Mouse (Mus musculus) forelimb bud, embryonic 11.5 days (tissue): ENCODE measurements around the gene Man2a1.

Experiments used
- DNase-seq: peaks from one replicate; pipeline ENCODE4 v3.0.0-alpha.2; 2012; ENCODE audit warnings: low read depth, low spot score

The Man2a1 gene

GRCm38 (mm10) chr17:64628796-64629195 is 28.3 kb downstream of the Man2a1 start:
- DNase-seq, result no peak

GRCm38 (mm10) chr17:64629486-64629885 is 28.9 kb downstream of the Man2a1 start:
- no peak for DNase-seq

- no peak for DNase-seq
Measured at GRCm38 (mm10) chr17:64630506-64630905, 30.0 kb downstream of the Man2a1 start.

- no peak for DNase-seq
Measured at GRCm38 (mm10) chr17:64637868-64638537, 37.5 kb downstream of the Man2a1 start.

GRCm38 (mm10) chr17:64641376-64641775 is 40.8 kb downstream of the Man2a1 start:
- DNase-seq, result no peak

GRCm38 (mm10) chr17:64643644-64644043 is 43.1 kb downstream of the Man2a1 start:
- DNase-seq, result no peak

- no peak for DNase-seq
Measured at GRCm38 (mm10) chr17:64644888-64645605, 44.5 kb downstream of the Man2a1 start.

GRCm38 (mm10) chr17:64647396-64647795 is 46.9 kb downstream of the Man2a1 start:
- no peak for DNase-seq

GRCm38 (mm10) chr17:64650702-64651101 is 50.2 kb downstream of the Man2a1 start:
- DNase-seq, result no peak

GRCm38 (mm10) chr17:64653621-64654020 is 53.1 kb downstream of the Man2a1 start:
- no peak for DNase-seq

- no peak for DNase-seq
Measured at GRCm38 (mm10) chr17:64659682-64660081, 59.1 kb downstream of the Man2a1 start.

GRCm38 (mm10) chr17:64666518-64666917 is 66.0 kb downstream of the Man2a1 start:
- DNase-seq, result no peak

GRCm38 (mm10) chr17:64668504-64668903 is 68.0 kb downstream of the Man2a1 start:
- no peak for DNase-seq

GRCm38 (mm10) chr17:64674401-64674800 is 73.9 kb downstream of the Man2a1 start:
- DNase-seq, result no peak

GRCm38 (mm10) chr17:64674980-64675379 is 74.4 kb downstream of the Man2a1 start:
- DNase-seq, result no peak

GRCm38 (mm10) chr17:64676735-64677469 is 76.4 kb downstream of the Man2a1 start:
- no peak for DNase-seq

GRCm38 (mm10) chr17:64681461-64681860 is 80.9 kb downstream of the Man2a1 start:
- no peak for DNase-seq

- no peak for DNase-seq
Measured at GRCm38 (mm10) chr17:64681927-64682326, 81.4 kb downstream of the Man2a1 start.

GRCm38 (mm10) chr17:64684088-64684487 is 83.6 kb downstream of the Man2a1 start:
- no peak for DNase-seq

- no peak for DNase-seq
Measured at GRCm38 (mm10) chr17:64685216-64685903, 84.8 kb downstream of the Man2a1 start.

- DNase-seq, result no peak
Measured at GRCm38 (mm10) chr17:64689614-64690013, 89.1 kb downstream of the Man2a1 start.

- DNase-seq, result no peak
Measured at GRCm38 (mm10) chr17:64697277-64697831, 96.8 kb downstream of the Man2a1 start.
